Mouse (Mus musculus): ENCODE data around the gene Hipk1. TPM values are rescaled to one million over a fixed set of nuclear protein-coding genes. Genes with fewer than 3 reads are reported as not detected.

Hipk1 gene
- polyA plus RNA-seq, 1 experiment, result 16.7 TPM

DNA sequence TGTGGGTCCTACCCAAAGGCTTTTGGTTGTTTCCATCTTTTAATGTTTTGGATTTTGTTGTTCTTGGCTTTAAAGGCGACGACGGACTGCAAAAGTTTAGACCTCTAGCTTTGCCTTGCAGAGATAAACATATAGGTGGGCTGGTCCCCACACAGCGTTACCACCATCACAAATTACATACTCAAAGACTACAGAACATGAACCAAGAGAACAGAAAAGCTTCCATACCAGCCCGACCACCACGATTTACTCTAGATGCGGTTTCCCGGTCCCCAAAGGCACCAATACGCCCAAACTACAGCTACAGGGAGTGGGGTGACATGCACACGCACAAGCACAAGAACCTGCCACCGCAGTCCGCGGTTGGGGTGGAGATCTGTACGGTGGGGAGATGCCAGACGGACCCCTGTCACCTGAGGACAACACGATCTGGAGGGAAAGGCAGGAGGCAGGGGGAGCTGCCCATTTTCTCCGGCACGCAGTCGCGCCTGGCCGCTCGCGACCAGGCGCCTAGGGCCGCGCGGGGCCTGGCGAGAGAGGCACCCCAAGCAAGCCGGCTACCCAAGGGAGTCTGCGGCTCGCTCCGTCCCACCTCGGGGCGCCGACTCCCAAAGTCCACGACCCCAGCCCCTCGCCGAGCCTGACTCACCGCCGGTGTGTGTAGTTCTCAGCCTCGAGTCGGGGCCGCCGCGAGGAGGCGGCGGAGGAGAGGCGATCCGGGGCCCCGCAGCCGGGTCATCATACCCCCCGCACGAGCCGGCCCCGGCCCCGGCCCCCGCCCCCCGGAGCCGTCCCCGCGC is 817 bp downstream of the Hipk1 start:
- TF ChIP-seq TCF3 (IDR thresholded peaks at IDR 0.05; ENCODE audit: insufficient read length, low read depth), result no peak
- no peak for TF ChIP-seq SRF (IDR thresholded peaks at IDR 0.05; ENCODE audit: control insufficient read depth, insufficient read length, low read depth)
- TF ChIP-seq POLR2AphosphoS2 (IDR thresholded peaks at IDR 0.05; ENCODE audit: insufficient read length, low read depth), result peak; percentile 29
- no peak for TF ChIP-seq MYOG (IDR thresholded peaks at IDR 0.05; ENCODE audit: control insufficient read depth in 1 of 3, insufficient read depth in 1 of 3, insufficient read length in 2 of 3, low read depth in 2 of 3)
- peak overlapping the region; percentile 81 for H3K4me2 ChIP-seq (ENCODE audit: low read depth)
- peaks cover 50% of the 10 kb centered on the region for H3K79me2 ChIP-seq (ENCODE audit: control insufficient read depth, insufficient read depth)
- H3K4me3 ChIP-seq, result peak overlapping the region; percentile 65
- no peaks in the 10 kb centered on the region for H3K36me3 ChIP-seq (ENCODE audit: control insufficient read depth, insufficient read depth)
- H3K27me3 ChIP-seq (ENCODE audit: control insufficient read depth, insufficient read depth, insufficient read length), result no peaks in the 10 kb centered on the region
- peak overlapping the region; percentile 79 for H3ac ChIP-seq (ENCODE audit: control insufficient read depth, insufficient read length)

DNA sequence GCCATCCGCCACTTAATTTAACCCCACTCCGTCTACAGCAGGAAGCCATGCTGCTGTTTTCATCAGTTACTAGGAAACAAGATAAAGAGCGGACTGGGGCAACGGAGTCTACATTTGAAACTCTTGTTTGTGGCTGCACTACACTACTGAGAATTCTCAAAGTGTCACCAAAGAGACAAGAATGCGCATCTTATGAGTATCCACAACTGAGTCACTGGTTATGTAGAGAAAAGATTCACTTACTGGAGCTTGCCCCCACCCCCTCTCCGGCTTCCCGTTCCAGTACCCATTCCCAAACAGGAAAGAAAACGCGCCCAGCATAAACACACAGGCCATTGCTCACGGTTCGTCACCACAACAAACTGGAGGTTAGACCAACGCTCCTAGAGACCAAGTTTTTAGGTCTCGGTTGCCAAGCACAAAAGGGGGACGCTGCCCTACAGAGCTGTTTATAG is 1.4 kb downstream of the Hipk1 start:
- Histone ChIP-seq H3ac (ENCODE audit: control insufficient read depth, insufficient read length) (peak overlapping the region; percentile 79), H3K4me2 (ENCODE audit: low read depth) (peak overlapping the region; percentile 81), H3K4me3 (peak overlapping the region; percentile 65), H3K27me3 (ENCODE audit: control insufficient read depth, insufficient read depth, insufficient read length) (no peaks in the 10 kb centered on the region), H3K79me2 (ENCODE audit: control insufficient read depth, insufficient read depth) (peaks cover 57% of the 10 kb centered on the region), H3K36me3 (ENCODE audit: control insufficient read depth, insufficient read depth) (no peaks in the 10 kb centered on the region)
- TF ChIP-seq TCF3 (IDR thresholded peaks at IDR 0.05; ENCODE audit: insufficient read length, low read depth) (no peak), POLR2AphosphoS2 (IDR thresholded peaks at IDR 0.05; ENCODE audit: insufficient read length, low read depth) (peak; percentile 15)

DNA sequence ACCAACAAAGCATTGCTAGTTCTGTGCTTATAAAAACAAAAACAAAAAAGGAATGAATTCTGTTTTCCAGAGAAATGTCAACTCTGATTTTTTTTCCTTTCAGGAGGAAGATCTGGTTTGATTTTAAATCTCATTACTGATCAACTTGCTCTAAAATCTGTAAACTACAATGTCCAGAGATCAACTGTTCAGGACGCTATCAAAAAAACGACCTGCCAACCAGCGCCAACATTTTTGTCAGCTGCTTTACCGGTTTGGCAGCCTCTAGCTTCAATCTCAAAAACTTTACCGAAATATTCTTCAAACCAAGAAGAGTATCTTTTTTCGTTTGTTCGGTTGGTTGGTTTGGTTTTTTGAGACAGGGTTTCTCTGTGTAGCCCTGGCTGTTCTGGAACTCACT is 2.3 kb downstream of the Hipk1 start:
- no peaks in the 10 kb centered on the region for H3K27me3 ChIP-seq (ENCODE audit: control insufficient read depth, insufficient read depth, insufficient read length)
- peak overlapping the region; percentile 81 for H3K4me2 ChIP-seq (ENCODE audit: low read depth)
- TF ChIP-seq USF1 (IDR thresholded peaks at IDR 0.05; ENCODE audit: low read depth) (no peak), SRF (IDR thresholded peaks at IDR 0.05; ENCODE audit: control insufficient read depth, insufficient read length, low read depth) (no peak), E2F4 (IDR thresholded peaks at IDR 0.05; ENCODE audit: insufficient read depth) (no peak), MYOD1 (IDR thresholded peaks at IDR 0.05; ENCODE audit: control insufficient read depth in 1 of 3, insufficient read length in 2 of 3, low read depth in 2 of 3) (no peak), CEBPB (IDR thresholded peaks at IDR 0.05; ENCODE audit: insufficient read depth, poor library complexity, severe bottlenecking) (no peak)
- peaks cover 65% of the 10 kb centered on the region for H3K79me2 ChIP-seq (ENCODE audit: control insufficient read depth, insufficient read depth)
- H3K36me3 ChIP-seq (ENCODE audit: control insufficient read depth, insufficient read depth), result no peaks in the 10 kb centered on the region
- H3K4me3 ChIP-seq, result peak overlapping the region; percentile 65
- no peak overlapping the region for H3ac ChIP-seq (ENCODE audit: control insufficient read depth, insufficient read length)

DNA sequence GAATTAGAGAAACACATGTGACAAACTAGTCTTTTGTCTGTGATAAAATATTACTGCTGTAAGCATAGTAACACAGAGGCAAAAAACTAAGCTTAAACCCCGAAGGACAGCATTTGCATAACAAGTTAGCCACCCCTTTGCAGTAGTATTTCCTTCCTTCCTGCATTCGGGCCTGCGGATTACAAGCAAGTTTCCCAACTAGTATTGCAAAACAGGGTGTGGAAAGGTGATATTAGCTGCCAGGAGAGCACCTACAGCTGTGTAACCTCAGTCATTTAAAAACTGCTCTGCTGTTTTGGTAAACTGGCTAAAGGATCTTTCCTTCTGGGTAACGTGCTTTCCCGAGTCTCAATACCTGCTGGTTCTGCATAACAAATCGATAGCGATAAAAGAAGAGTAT is 4.1 kb downstream of the Hipk1 start:
- no peak overlapping the region for H3K4me3 ChIP-seq
- H3K4me2 ChIP-seq (ENCODE audit: low read depth), result no peak overlapping the region
- peaks cover 84% of the 10 kb centered on the region for H3K79me2 ChIP-seq (ENCODE audit: control insufficient read depth, insufficient read depth)
- TF ChIP-seq E2F4 (IDR thresholded peaks at IDR 0.05; ENCODE audit: insufficient read depth) (no peak), USF1 (IDR thresholded peaks at IDR 0.05; ENCODE audit: low read depth) (no peak), POLR2AphosphoS2 (IDR thresholded peaks at IDR 0.05; ENCODE audit: insufficient read length, low read depth) (no peak), POLR2A (IDR thresholded peaks at IDR 0.05; ENCODE audit: insufficient read length, low read depth) (no peak), MYOD1 (IDR thresholded peaks at IDR 0.05; ENCODE audit: control insufficient read depth in 1 of 3, insufficient read length in 2 of 3, low read depth in 2 of 3) (no peak), TCF3 (IDR thresholded peaks at IDR 0.05; ENCODE audit: insufficient read length, low read depth) (no peak), CEBPB (IDR thresholded peaks at IDR 0.05; ENCODE audit: insufficient read depth, poor library complexity, severe bottlenecking) (no peak), MAX (IDR thresholded peaks at IDR 0.05; ENCODE audit: low read depth) (no peak), SRF (IDR thresholded peaks at IDR 0.05; ENCODE audit: control insufficient read depth, insufficient read length, low read depth) (no peak)
- no peaks in the 10 kb centered on the region for H3K36me3 ChIP-seq (ENCODE audit: control insufficient read depth, insufficient read depth)
- H3ac ChIP-seq (ENCODE audit: control insufficient read depth, insufficient read length), result no peak overlapping the region
- no peaks in the 10 kb centered on the region for H3K27me3 ChIP-seq (ENCODE audit: control insufficient read depth, insufficient read depth, insufficient read length)

DNA sequence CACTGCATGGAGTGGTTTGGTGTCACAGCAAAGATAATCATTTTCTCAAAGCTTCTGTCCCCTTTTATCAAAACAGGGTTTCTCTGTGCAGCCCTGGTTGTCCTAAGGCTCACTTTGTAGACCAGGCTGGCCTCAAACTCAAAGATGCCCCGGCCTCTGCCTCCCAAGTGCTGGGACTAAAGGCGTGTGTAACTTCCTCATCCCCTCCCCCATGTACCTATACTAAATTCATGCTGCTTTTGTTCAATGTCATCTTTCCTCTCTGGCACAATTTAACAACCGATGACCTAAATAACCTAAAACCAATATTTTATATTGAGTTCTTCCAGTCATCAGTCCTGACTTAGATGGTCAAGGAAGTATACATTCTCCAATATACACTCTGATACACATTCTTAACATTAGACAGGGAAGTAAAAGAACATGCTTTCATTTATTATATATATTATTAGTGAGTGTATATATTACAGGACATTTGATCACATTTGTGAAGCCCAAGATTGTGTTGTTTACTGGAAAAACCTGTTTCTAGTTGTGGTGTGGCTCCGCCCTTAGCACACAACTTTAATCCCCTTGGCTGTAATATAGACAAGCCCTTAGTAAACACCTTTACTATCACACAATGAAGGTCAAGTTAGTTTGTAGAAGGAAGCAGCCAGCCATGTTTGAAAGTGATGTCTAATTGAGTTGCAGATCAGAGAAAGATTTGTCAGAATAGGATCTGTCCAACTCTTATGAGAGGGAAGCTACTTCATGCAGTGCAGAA is 8.3 kb downstream of the Hipk1 start:
- H3K4me2 ChIP-seq (ENCODE audit: low read depth), result no peak overlapping the region
- TF ChIP-seq POLR2AphosphoS2 (IDR thresholded peaks at IDR 0.05; ENCODE audit: insufficient read length, low read depth) (no peak), TCF12 (IDR thresholded peaks at IDR 0.05; ENCODE audit: insufficient read depth, poor library complexity, severe bottlenecking) (no peak), POLR2A (IDR thresholded peaks at IDR 0.05; ENCODE audit: insufficient read length, low read depth) (no peak), MAX (IDR thresholded peaks at IDR 0.05; ENCODE audit: low read depth) (no peak), TCF3 (IDR thresholded peaks at IDR 0.05; ENCODE audit: insufficient read length, low read depth) (no peak), SRF (IDR thresholded peaks at IDR 0.05; ENCODE audit: control insufficient read depth, insufficient read length, low read depth) (no peak), REST (IDR thresholded peaks at IDR 0.05; ENCODE audit: insufficient read depth, insufficient read length) (no peak), MYOD1 (IDR thresholded peaks at IDR 0.05; ENCODE audit: control insufficient read depth in 1 of 3, insufficient read length in 2 of 3, low read depth in 2 of 3) (no peak), CEBPB (IDR thresholded peaks at IDR 0.05; ENCODE audit: insufficient read depth, poor library complexity, severe bottlenecking) (no peak), USF1 (IDR thresholded peaks at IDR 0.05; ENCODE audit: low read depth) (no peak), E2F4 (IDR thresholded peaks at IDR 0.05; ENCODE audit: insufficient read depth) (no peak), MYOG (IDR thresholded peaks at IDR 0.05; ENCODE audit: control insufficient read depth in 1 of 3, insufficient read depth in 1 of 3, insufficient read length in 2 of 3, low read depth in 2 of 3) (no peak)
- H3ac ChIP-seq (ENCODE audit: control insufficient read depth, insufficient read length), result no peak overlapping the region
- no peak overlapping the region for H3K4me3 ChIP-seq
- H3K79me2 ChIP-seq (ENCODE audit: control insufficient read depth, insufficient read depth), result peaks cover 95% of the 10 kb centered on the region
- no peaks in the 10 kb centered on the region for H3K27me3 ChIP-seq (ENCODE audit: control insufficient read depth, insufficient read depth, insufficient read length)
- H3K36me3 ChIP-seq (ENCODE audit: control insufficient read depth, insufficient read depth), result peaks cover under 1% of the 10 kb centered on the region

Measured in myocyte (in vitro differentiated cells).